Mouse (Mus musculus): Measurements from ENCODE around the gene Gm10518. TPM values are rescaled to one million over a fixed set of nuclear protein-coding genes. Genes with fewer than 3 reads are reported as not detected.
"Not testable (repeated sequence)": the region's sequence is repeated elsewhere in the genome, so short reads cannot be mapped to it uniquely, and the experiment has no call there.

Gene Gm10518
- polyA plus RNA-seq, 1 experiment from 2014 or later = 0.21 TPM

DNA sequence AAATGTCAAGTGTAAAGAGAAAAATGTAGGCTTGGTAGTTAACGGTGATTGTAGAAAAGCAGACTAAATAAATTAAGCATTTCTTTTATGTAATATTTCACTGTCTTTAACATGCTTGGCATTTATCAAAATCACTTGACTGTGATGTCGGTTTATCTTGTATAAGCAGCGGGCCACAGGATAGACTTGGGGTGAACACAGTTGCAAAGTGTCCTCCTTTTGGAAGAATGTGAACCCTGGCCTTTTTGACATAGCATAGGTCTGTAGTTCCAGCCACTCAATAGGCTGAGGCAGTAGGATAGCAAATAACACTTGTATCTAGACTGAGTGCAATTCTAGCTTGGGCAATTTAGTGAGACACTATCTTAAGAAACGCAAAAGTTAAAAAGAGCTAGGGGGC lies 4.3 kb downstream of the Gm10518 start:
- Histone ChIP-seq H3K4me1 (peaks cover 1% of the 10 kb centered on the region; the same call in 1 of the 2 replicates), H3K9me3 (replicated peaks) (no peaks in the 10 kb centered on the region), H3K4me3 (no peak overlapping the region), H3K4me2 (replicated peaks) (no peak overlapping the region), H3K27ac (no peak overlapping the region), H3K27me3 (no peaks in the 10 kb centered on the region), H3K9ac (no peak overlapping the region), H3K36me3 (no peaks in the 10 kb centered on the region)
- WGBS = 86% methylated on average over 4 of the region's 4 CpGs
- ATAC-seq (ENCODE audit: low FRiP score) = no peak

DNA sequence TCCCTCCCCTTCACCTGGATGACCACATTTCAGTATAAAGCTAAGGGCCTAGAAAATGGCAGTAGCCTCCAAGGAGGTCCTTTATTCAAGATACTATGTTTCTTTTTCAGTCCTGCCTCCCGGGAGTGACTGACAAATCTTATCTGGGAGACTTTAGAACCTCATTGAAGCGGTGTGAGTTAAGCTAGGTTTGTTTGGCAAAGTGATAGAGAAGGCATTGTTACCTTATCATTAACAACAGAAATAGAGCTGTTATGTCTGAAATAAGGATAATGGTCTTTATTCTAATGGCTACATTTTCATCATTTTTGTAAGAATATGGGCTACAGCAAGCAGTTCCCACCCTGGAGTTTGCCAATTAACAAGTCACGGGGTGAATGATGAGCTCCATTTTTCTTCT lies 5.1 kb downstream of the Gm10518 start:
- ATAC-seq (ENCODE audit: low FRiP score) = no peak
- Histone ChIP-seq H3K4me2 (replicated peaks) (no peak overlapping the region), H3K4me3 (no peak overlapping the region), H3K27ac (no peak overlapping the region), H3K27me3 (no peaks in the 10 kb centered on the region), H3K9ac (no peak overlapping the region), H3K36me3 (no peaks in the 10 kb centered on the region), H3K4me1 (no peaks in the 10 kb centered on the region), H3K9me3 (replicated peaks) (no peaks in the 10 kb centered on the region)
- WGBS = 84% methylated on average over 3 of the region's 3 CpGs

DNA sequence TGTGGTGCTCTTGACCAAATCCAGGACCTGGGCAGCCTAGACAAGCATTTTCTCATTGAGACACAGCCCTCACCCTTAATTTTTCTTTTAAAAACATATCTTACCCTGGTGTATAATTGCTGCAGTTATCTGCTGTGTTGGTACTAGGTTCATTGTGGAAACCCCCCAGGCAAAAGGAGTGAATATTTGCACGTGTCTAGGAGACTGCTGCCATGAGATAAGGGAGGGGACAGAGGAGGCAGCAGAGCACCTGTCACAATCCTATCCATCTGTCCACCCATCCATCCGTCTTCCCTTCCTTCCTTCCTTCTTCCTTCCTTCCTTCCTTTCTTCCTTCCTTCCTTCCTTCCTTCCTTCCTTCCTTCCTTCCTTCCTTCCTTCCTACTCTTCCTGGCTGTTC lies 10.2 kb downstream of the Gm10518 start:
- no peaks in the 10 kb centered on the region for H3K36me3 ChIP-seq
- H3K4me3 ChIP-seq = no peak overlapping the region
- WGBS = 58% methylated on average over 2 of the region's 2 CpGs
- no peak overlapping the region for H3K27ac ChIP-seq
- H3K4me1 ChIP-seq = no peaks in the 10 kb centered on the region
- no peaks in the 10 kb centered on the region for H3K27me3 ChIP-seq
- no peaks in the 10 kb centered on the region for H3K9me3 ChIP-seq (replicated peaks)
- H3K4me2 ChIP-seq (replicated peaks) = no peak overlapping the region
- H3K9ac ChIP-seq = no peak overlapping the region
- no peak for ATAC-seq (ENCODE audit: low FRiP score)

- Histone ChIP-seq H3K36me3 (no peaks in the 10 kb centered on the region), H3K4me1 (no peaks in the 10 kb centered on the region), H3K9ac (no peak overlapping the region), H3K9me3 (replicated peaks) (no peaks in the 10 kb centered on the region), H3K27ac (no peak overlapping the region), H3K4me3 (no peak overlapping the region), H3K4me2 (replicated peaks) (no peak overlapping the region), H3K27me3 (no peaks in the 10 kb centered on the region)
- 87% methylated on average over 2 of the region's 2 CpGs for WGBS
- ATAC-seq (ENCODE audit: low FRiP score) = no peak
Observed at GRCm38 (mm10) chr1:179814616-179815015, 11.4 kb downstream of the Gm10518 start.

- H3K9me3 ChIP-seq (replicated peaks); H3K36me3 ChIP-seq; H3K27ac ChIP-seq; H3K4me2 ChIP-seq (replicated peaks); H3K4me3 ChIP-seq; H3K27me3 ChIP-seq; H3K9ac ChIP-seq; ATAC-seq (ENCODE audit: low FRiP score); H3K4me1 ChIP-seq: not testable (repeated sequence)
- 88% methylated on average over 11 of the region's 11 CpGs for WGBS
Observed at GRCm38 (mm10) chr1:179818490-179819278, 15.5 kb downstream of the Gm10518 start.

DNA sequence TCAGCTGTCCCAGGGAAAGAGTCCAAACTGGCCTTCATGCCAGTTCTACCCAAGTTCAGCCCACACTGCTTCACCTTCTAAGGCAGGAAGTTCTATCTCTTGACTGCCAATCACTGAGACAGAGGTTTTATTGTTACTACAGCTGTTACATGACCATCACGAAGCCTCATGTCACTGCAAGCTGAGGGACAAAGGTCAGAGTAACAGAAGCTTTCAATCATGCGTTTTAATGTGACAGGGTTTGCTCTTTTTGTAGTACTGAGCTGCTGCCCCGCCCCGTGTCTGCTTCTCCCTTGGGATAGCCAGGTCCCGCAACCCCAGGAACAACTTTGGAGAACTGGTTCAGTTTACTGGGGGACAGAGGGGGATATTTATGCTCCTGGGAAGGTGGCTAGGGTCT lies 21.4 kb downstream of the Gm10518 start:
- no peaks in the 10 kb centered on the region for H3K27me3 ChIP-seq
- H3K4me3 ChIP-seq = no peak overlapping the region
- H3K9me3 ChIP-seq (replicated peaks) = no peaks in the 10 kb centered on the region
- H3K4me2 ChIP-seq (replicated peaks) = no peak overlapping the region
- WGBS = 66% methylated on average over 5 of the region's 5 CpGs
- no peaks in the 10 kb centered on the region for H3K4me1 ChIP-seq
- no peak for ATAC-seq (ENCODE audit: low FRiP score)
- no peak overlapping the region for H3K9ac ChIP-seq
- no peaks in the 10 kb centered on the region for H3K36me3 ChIP-seq
- H3K27ac ChIP-seq = no peak overlapping the region

DNA sequence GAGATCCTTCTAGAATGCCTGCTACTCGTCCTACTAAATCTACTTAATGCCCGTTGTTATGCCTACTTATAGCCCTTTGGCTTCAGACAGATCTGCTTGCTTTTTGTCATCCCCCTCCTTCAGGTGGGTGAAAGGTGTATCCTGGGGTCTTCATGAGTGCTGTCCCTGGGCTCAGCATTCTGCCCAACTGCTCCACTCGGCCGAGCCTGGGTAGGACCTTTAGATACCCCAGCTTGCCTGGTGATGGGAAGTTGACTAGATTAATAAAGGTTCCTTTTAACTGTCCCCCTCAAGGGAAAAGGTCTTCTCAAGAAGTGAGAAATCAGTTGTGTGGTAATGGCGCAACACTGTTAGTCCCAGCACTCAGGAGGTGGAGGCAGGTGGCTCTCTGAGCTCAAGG lies 24.9 kb downstream of the Gm10518 start:
- H3K9ac ChIP-seq = no peak overlapping the region
- ATAC-seq (ENCODE audit: low FRiP score) = no peak
- H3K27ac ChIP-seq = no peak overlapping the region
- WGBS = 94% methylated on average over 5 of the region's 5 CpGs
- no peak overlapping the region for H3K4me2 ChIP-seq (replicated peaks)
- H3K9me3 ChIP-seq (replicated peaks) = no peaks in the 10 kb centered on the region
- no peaks in the 10 kb centered on the region for H3K27me3 ChIP-seq
- no peaks in the 10 kb centered on the region for H3K4me1 ChIP-seq
- no peak overlapping the region for H3K4me3 ChIP-seq
- H3K36me3 ChIP-seq = no peaks in the 10 kb centered on the region

- H3K9ac ChIP-seq = no peak overlapping the region
- H3K4me3 ChIP-seq = no peak overlapping the region
- no peak for ATAC-seq (ENCODE audit: low FRiP score)
- no peaks in the 10 kb centered on the region for H3K9me3 ChIP-seq (replicated peaks)
- H3K27me3 ChIP-seq = no peaks in the 10 kb centered on the region
- H3K4me1 ChIP-seq = no peaks in the 10 kb centered on the region
- H3K36me3 ChIP-seq = no peaks in the 10 kb centered on the region
- 81% methylated on average over 4 of the region's 4 CpGs for WGBS
- no peak overlapping the region for H3K4me2 ChIP-seq (replicated peaks)
- no peak overlapping the region for H3K27ac ChIP-seq
Observed at GRCm38 (mm10) chr1:179828900-179829299, 25.7 kb downstream of the Gm10518 start.

DNA sequence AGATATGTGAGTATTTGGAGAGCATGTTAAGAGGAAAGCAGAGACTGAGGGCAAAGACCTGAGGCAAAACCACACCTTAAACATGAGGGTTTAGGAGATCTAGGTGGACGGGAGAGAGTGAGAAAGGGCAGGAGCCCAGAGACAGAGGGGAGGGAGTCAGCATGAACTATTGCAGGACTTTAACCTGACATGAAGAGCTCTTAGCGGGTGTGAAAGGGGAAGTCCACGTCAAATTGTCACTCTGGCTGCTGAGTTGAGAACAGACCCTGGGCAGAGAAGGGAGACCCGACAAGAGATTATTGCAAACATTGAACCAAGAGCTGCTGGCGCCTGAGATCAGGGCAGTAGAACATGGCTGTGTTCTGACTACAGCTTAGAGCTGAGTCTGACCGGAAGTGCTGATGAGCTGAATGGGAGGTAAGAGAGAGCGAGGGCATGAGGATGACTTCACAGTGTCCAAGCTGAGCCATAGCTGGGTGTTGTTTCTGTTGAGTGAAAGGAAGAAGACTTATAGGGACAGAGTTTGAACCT lies 29.6 kb downstream of the Gm10518 start:
- H3K27ac ChIP-seq = no peak overlapping the region
- H3K4me1 ChIP-seq = no peaks in the 10 kb centered on the region
- no peak overlapping the region for H3K4me3 ChIP-seq
- no peaks in the 10 kb centered on the region for H3K36me3 ChIP-seq
- H3K27me3 ChIP-seq = no peaks in the 10 kb centered on the region
- ATAC-seq (ENCODE audit: low FRiP score) = no peak
- H3K9me3 ChIP-seq (replicated peaks) = peaks cover 7% of the 10 kb centered on the region; the same call in 1 of the 2 replicates
- no peak overlapping the region for H3K4me2 ChIP-seq (replicated peaks)
- no peak overlapping the region for H3K9ac ChIP-seq
- WGBS = 80% methylated on average over 7 of the region's 7 CpGs

DNA sequence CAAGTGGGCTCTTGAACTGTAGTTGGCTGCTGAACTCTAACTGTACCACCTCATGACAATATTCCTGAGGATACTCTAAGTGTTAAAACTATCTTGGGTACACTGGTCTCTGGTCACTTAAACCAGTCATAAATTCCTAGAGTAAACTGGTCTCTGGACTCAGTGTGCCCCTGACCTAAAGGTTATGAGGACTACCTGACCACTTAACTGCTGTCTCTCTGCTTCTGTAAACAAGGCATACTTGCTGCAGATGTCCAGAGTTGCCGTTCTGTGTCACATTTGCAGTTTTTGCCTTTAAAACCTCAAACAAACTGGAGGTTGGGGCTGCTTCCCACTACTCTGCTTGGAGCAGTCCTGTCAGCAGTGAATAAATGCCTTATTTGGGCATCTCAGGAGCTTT lies 30.4 kb downstream of the Gm10518 start:
- no peaks in the 10 kb centered on the region for H3K4me1 ChIP-seq
- ATAC-seq (ENCODE audit: low FRiP score) = no peak
- H3K4me2 ChIP-seq (replicated peaks) = no peak overlapping the region
- H3K4me3 ChIP-seq = no peak overlapping the region
- H3K9me3 ChIP-seq (replicated peaks) = peaks cover 7% of the 10 kb centered on the region; the same call in 1 of the 2 replicates
- no peaks in the 10 kb centered on the region for H3K36me3 ChIP-seq
- H3K9ac ChIP-seq = no peak overlapping the region
- no peak overlapping the region for H3K27ac ChIP-seq
- 93% methylated on average over 1 of the region's 1 CpGs for WGBS
- no peaks in the 10 kb centered on the region for H3K27me3 ChIP-seq

DNA sequence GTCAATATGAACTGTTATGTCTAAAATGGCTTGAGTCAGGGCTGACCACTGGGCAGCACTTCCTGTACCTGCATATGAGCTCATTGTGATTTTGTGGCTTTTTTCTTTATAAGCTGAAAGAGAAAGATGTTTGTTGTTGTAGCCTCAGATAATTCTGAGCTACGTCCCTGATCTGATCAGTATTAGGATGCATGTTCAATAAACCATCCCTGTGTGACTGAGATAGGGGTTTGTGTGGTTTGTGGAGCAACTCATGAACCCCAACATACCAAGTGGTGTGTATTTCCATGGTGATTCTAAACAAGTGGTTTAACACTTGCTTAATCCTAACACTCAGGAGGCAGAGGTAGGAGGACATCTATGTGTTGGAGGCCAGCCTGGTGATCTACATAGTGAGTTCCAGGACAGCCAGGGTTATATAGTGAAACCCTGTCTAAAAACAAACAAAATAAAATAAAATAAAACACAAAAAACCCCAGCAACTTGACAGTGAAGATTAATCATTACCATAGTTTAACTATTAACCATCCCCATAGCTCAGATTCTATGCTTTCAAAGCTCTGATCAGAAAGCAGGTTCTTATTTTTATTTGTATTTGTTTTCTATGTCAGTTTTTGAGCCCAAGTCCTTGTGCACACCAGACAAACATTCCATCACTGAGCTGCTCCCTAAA lies 32.7 kb downstream of the Gm10518 start:
- H3K9ac ChIP-seq = no peak overlapping the region
- H3K36me3 ChIP-seq = no peaks in the 10 kb centered on the region
- WGBS = 84% methylated on average over 1 of the region's 1 CpGs
- peaks cover 7% of the 10 kb centered on the region; the same call in 1 of the 2 replicates for H3K9me3 ChIP-seq (replicated peaks)
- no peak for ATAC-seq (ENCODE audit: low FRiP score)
- H3K4me1 ChIP-seq = no peaks in the 10 kb centered on the region
- H3K27me3 ChIP-seq = no peaks in the 10 kb centered on the region
- no peak overlapping the region for H3K27ac ChIP-seq
- H3K4me3 ChIP-seq = no peak overlapping the region
- H3K4me2 ChIP-seq (replicated peaks) = no peak overlapping the region

DNA sequence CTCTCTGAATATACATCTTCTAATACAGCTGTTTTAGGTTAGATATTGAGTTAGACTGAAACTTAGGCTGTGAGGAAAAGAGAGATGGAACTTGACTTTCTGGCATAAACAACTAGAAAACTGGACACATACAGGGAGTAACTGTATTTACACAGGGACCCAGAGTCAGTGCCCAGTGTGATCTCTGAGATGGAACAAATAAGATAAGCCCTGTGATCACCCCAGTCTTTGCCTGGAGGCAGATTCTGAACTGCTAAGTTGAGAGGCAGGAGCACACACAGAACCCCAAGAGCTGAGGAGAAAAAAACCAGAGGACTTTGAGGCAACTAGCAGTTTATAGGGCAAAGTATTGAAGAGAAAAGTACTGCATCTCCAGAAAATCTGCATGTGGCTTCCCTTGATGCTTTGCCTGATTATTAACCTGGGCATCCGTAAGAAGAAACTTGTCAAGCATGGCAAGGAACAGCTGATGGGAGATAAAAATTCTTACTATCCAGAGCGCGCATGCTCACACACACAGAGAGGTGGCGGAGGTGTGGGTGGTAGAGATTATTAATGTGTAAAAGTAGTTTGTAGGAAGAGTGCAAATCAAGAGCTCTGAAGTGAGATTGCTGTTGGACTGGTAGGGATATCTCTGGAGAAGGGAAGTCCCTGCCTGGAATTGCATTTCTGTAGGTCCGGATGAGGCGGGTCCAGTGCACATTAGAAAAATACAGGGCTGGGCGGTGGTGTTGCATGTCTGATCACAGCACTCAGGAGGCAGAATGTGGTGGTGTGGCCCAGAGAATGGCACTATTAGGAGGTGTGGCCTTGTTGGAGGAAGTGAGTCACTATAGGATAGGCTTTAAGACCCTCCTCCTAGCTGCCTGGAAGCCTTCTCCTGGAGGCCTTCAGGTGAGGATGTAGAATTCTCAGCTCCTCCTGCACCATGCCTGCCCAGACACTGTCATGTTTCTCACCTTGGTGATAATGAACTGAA lies 33.5 kb downstream of the Gm10518 start:
- Histone ChIP-seq H3K4me3 (no peak overlapping the region), H3K4me1 (no peaks in the 10 kb centered on the region), H3K9ac (no peak overlapping the region), H3K36me3 (no peaks in the 10 kb centered on the region), H3K27ac (no peak overlapping the region), H3K4me2 (replicated peaks) (no peak overlapping the region), H3K27me3 (no peaks in the 10 kb centered on the region), H3K9me3 (replicated peaks) (peaks cover 7% of the 10 kb centered on the region; the same call in 1 of the 2 replicates)
- WGBS = 94% methylated on average over 6 of the region's 7 CpGs
- no peak for ATAC-seq (ENCODE audit: low FRiP score)

All from hindbrain, embryonic 12.5 days (tissue).